Mouse (Mus musculus) thymus, adult 2 months (tissue): ENCODE measurements at regions not wholly inside any gene's neighbourhood (a gene's known extent, or its start where the extent isn't known, plus 50 kb on each side); places are given as distances from the start of the nearest gene placed in this dataset.

Experiments
- CTCF ChIP-seq: fragments of 200-500 bp; IDR thresholded peaks from 2 replicates; pipeline ENCODE4 v1.5.1; 2012; ENCODE audit warnings: mild to moderate bottlenecking, control low read depth, low read length, moderate library complexity, borderline replicate concordance; ENCODE audit not compliant: control insufficient read depth, poor library complexity, insufficient read depth; ENCODE audit errors: extremely low read depth
- POLR2A ChIP-seq: fragments of 200-500 bp; IDR thresholded peaks from 2 replicates; pipeline ENCODE4 v1.6.1; 2012; ENCODE audit warnings: mild to moderate bottlenecking, low read length, control low read depth, moderate library complexity; ENCODE audit not compliant: control insufficient read depth, poor library complexity, insufficient read depth; ENCODE audit errors: extremely low read depth

GRCm38 (mm10) chr3:15237817-15238432 is 94.2 kb downstream of the Gm9733 start:
- no peak for TF ChIP-seq CTCF
- no peak for TF ChIP-seq POLR2A
